Mouse (Mus musculus) adrenal gland, adult 2 months (tissue): ENCODE results near the gene Hspb7. TPM values are rescaled to one million over a fixed set of nuclear protein-coding genes. Genes with fewer than 3 reads are reported as not detected.

ENCODE experiments used
- DNase-seq: peaks from one replicate; pipeline ENCODE4 v3.0.0; 2021
- polyA plus RNA-seq: library from polyadenylated mRNA; depleted of rRNA; stranded (reverse); fragments of >200 nt; gene quantifications from 2 replicates; pipeline ENCODE4 v1.2.3, GENCODE M21; 2012
- total RNA-seq, 2 experiments: library from RNA; stranded (reverse); gene quantifications; 2 replicates each; pipeline ENCODE4 v1.2.3; 2021

Gene Hspb7
- total and polyA plus RNA-seq, 3 experiments = 0.26 to 1.2 (median 1.1) TPM

DNA sequence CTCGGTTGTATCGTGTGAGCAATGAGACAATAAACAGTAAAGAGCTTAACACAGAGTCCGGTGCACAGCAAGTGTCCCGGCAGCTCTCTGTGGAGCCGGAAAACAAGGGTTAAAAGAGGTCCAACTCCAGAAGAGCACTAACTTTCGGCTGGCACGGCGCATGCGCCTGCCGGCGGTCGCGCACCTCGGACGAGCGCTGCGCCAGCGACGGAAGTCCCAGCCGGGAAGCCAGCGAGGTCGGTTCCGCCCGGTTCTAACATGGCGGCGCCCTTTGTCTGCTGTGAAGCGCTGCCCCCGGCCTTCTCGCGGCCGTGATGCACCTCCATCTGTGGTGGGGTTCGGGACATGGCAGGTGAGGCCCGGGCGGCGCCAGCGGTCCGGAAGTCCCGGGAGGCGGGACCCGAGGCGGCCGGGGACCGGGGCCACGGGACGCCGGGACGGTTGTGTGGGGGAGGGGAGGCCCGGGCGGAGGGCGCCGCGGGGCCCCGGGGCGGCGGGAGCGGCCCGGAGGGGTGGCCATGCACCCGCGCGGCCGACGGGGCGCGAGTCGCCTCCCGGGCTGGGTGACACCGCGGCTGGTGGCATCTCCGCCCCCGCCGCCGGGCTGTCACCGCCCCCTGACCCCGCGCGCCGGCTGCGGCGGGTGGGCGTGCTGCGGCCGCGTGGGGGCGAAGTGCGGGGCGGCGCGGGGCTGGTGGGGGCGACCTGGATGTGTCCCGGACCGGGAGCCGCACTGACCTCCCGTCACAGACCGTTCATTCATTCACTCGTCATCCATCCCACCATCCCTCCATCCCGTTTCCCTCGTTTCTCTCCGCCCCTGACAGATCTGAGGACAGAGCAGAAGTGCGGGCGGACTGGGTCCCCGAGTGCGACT lies 24.1 kb downstream of the Hspb7 start, which contains the start of gene Zbtb17:
Gene Zbtb17 (plus strand): TSS at position 204 of the 877 bp plus-strand sequence.
- DNase-seq = peak; percentile 92

DNA sequence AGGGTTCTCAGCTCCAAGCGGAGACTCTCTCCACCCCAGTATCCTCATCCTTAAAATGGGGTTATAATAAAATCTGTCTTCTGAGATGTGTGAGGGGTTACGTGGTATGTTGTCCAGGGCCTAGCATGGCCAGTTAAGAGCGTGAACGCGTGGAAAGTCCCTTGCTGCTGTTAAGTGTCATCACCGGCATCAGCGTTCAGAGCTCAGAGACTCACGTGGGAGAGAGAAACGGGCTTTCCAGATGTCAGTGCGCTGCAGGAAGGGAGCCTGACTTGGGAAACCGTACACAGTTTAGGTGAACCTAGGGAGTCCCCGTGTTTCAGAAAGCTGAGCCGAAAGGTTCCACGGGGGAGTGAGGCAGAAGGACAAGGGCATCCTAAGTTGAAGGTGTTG lies 24.7 kb downstream of the Hspb7 start:
- DNase-seq = no peak

DNA sequence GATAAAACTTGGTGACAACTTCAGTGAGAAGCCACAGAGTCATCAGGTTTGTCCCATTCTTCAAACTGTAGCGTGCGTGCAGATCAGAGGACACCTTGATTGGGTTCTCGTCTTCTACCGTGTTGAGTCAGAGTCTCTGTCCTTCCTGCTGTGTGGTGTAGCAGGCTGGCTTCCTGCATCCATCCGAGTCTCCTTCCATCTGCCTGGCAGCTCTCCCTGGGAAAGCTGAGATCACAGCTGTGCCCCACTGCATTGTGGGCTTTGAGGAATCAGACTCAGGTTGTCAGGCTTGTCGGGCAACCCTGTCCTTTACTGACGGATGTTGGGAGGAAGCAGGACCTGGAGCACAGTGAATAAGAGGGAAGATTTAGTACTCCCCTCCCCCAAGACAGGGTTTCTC lies 25.6 kb downstream of the Hspb7 start:
- DNase-seq = no peak

DNA sequence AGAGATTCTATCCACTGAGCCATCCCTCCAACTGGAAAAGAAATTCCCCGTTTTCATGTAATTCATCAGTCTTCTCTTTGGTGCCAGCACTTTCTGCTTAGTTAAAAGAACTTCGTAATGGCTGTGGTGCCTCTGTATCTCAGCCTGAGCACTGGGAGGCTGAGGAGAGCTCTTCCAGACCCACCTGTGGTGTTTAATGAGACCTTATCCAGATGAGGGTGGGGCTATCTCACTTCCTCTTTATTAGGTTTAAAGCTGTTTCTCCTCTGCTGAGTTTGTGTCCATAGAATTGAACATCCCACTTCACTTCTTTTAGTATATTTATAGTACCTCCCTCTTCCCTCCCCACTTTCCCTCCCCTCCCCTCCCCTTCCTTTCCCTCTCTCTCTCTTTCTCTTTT lies 30.7 kb downstream of the Hspb7 start:
- no peak for DNase-seq

DNA sequence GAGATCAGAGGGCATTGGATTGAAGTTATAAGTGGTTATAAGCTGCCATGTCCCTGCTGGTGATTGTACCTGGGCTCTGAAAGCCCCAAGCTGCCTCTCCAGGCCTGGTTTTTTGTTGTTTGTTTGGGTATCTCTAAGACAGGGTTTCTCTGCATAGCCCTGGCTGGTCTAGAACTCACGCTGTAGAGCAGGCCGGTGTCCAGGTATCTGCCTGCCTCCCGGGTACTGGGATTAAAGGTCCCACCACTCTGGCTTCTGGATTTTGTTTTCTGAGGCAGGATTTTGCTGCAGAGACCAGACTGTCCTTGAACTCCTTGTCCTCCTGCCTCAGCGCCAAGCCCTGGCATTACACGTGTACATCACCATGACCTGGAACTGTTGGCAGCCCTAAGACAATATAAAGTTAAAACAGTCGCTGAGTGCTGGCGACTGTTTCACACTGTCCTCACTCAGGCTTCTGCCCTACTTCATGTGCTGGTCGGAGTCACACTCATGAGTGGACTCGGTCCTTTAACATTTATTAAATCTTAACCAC lies 31.4 kb downstream of the Hspb7 start:
- DNase-seq = peak; percentile 68

DNA sequence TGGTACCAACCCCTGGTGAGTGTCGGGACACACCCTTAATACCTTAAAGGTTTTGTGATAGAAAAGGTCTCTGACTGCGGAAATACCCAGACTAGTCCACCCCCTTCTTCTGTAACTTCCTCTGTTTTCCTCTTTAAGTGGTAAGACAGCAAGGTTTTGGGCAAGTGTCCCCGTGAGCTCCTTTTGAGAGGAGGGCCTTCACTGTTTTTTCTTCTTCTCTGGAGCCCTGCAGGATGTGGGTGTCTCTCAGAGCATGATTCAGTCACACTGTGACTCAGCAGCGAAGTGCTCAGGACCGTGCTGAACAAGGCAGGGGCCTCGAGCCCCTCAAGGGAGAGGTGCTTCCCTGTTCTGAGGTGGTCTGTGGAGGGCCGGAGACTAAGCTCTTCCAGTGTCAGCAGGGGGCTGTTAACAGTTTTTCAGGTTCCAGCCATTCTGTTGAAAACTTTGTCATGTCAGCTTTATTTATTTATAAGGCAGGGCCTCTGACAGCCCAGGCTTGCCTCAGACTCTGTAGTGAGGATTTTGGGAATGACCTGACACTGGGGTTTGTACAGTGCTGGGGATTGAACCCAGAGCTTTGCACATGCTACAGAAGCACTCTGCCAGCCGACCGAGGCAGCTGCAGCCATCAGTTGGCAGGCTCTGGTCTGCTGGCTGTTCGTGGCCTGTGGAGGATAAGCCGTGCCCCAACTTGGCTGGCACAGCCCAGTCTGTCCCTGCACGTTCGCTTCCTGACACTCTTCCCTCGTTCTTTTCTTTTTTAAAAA lies 34.2 kb downstream of the Hspb7 start:
- peak; percentile 60 for DNase-seq

DNA sequence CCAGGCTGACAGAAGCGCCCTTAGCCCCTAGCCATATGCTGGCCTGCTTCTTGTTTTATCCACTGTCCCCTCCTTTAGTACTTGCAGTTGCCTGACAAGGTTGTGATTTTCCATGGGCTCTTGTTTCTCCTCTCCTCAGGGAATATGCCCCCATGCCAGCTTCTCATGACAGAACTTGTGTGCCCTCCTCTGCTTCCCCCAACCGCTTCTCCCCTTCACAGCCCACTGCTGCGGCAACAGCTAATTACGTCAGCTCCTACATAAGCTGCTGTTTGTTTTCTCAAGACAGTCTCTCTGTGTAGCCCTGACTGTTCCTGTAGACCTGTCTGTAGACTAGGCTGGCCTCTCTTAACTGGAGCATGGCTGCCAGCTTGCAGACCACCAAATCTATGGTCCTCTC lies 34.9 kb downstream of the Hspb7 start:
- no peak for DNase-seq

DNA sequence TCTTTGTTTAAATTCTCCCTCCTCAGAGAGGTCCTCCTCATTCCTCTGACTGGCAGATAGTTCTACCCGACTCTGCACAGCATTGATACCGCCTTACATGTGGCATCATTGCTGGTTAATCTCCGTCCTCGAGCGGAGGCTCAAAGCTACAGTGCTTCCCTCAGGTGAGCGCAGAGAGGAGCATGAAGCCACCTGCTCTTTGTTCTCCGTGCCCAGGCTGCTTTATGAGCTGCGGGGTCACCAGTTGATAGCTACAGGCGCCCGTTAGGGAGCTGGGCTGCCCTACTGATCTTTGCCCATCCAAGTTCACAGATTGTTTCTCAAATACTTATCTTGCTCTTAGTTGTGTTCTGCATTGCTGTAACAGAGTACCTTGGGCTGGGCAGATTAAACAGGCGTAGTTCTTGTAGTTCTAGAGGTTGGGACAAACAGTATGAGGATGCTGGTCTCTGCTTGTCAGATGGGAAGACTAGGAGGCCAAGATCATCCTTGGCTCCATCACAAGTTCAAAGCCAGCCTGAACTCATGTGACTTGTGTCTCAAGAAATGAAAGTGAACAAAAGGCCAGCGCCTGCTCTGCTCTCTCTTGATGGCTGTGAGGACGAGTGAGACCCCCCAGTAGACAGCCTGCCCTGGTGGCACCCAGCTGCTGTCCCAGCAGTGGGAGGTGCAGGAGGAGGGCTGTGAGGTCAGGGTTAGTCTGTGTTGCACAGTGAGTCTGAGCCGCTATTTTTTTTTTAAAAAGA lies 35.8 kb downstream of the Hspb7 start:
- DNase-seq = no peak

DNA sequence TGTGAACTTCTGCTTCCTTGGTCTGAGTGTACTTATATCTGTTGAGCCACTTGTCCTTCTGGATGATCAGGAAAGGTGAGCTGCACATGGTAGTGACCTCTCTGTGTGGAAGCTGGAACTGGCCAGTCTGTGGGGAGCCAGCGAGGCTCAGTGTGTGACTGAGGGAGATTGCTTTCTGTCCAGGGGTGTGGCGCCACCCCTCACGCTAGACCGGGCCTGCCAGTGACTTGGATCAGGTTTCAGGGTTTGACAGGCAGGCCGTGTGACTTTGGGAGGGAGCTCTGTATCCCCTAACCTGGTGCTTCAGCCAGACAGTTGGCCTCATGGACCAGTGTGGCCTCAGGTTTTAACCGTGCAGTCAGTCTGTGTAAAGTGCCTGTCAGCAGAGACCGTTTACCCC lies 37.7 kb downstream of the Hspb7 start:
- DNase-seq = no peak

DNA sequence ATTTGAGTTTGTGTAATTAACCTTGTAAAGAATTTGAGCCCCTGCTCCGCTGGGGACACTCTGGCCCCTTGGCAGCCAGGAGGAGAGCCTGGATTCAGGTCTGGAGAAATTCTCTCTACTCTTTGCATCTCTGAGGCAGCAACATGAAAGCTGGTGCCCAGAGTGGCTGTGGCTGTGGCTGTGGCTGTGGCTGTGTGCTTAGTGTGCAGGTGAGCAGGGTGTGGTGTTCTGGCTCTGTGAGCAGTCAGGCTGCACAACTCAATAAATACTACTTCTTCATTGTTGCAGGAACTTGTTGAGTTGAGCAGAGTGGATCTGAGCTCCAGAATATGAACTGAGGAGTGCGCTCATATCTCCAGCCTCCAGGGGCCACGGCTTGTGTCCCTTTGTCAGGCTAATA lies 38.3 kb downstream of the Hspb7 start:
- DNase-seq = no peak

DNA sequence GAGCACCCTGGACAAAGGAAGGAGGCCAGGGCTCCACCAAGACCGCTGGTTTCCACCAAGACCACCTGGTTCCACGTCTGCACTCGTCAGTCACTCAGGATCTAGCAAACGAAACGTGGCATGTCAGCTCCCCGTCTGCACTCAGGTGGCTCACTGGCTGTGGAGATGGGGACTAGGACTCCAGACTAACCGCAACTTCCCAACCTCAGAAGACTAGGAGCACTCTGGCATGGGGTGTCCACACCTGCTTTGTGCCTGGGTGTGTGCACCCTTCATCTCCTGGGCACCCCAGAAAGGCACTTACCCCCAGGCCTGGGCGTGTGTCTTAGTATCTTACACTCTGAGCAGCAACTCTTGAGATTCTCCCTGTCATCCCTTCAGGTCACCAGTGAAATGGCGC lies 39.2 kb downstream of the Hspb7 start:
- DNase-seq = no peak

DNA sequence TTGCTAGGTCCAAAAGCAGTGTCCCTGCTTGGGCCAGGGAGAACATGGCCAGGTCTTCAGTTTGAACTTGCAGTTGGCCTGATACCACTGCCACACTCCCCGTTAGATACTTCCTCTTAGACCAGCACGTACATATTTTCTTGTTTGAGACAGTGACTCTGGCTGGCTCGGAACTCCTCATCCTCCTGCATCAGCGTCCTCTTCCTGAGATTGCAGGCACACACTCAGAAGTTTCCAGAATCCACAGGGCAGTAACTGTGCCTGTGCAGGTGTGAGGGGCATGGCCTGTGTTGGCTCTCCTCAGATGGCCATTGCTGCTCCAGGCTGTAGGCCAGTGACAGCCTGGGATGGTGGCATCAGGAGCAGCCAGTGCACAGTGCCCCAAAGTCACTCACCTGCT lies 39.9 kb downstream of the Hspb7 start:
- no peak for DNase-seq

DNA sequence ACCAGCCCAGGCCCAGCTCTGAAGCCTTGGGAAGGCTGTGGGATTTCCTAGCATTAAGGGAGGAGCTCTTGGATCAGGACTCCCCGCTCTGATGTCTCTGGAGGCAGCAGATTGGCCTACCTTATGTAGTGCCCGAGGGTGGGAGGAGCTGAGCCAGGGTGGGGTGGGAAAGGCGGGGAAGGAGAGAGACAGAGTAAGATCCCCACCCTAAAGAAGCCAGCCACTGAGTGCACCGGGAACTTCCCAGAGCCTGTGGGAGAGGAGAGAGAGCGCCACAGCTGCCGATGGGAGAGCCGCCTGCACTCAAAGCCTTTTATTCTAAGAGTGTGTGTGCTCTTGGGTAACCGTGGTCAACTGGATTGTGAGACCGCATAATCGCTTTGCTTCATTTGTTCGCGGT lies 40.5 kb downstream of the Hspb7 start:
- DNase-seq = no peak

DNA sequence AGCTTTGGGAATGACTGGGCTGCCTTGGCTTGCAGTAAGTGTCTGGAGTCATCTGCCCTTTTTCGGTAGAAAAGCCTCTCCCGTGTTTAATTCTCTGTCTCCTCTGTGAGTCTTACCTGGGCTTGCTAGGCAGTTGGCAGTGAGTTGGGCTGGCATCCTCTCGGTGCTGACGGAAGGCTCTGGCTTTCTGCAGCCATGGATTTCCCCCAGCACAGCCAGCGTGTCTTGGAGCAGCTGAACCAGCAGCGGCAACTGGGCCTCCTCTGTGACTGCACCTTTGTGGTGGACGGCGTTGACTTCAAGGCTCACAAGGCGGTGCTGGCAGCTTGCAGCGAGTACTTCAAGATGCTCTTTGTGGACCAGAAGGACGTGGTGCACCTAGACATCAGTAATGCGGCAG lies 41.0 kb downstream of the Hspb7 start:
- DNase-seq = no peak

DNA sequence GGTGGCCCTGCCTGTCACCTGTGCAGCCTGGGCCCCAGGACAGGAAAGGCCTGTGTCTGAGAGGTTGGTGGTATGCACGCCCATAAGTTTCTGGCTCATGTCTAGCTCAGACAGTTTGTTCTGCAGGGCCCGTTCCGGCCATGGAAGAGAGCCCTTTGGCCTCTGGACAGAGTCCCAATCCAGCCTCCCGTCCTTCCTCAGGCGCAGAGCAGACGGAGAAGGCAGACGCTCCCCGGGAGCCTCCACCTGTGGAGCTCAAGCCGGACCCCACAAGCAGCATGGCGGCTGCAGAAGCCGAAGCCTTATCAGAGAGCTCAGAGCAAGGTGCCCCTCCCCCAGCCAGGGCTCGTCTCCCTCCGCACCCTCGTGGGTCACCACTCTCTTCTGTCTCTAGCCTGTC lies 42.9 kb downstream of the Hspb7 start:
- DNase-seq = no peak

DNA sequence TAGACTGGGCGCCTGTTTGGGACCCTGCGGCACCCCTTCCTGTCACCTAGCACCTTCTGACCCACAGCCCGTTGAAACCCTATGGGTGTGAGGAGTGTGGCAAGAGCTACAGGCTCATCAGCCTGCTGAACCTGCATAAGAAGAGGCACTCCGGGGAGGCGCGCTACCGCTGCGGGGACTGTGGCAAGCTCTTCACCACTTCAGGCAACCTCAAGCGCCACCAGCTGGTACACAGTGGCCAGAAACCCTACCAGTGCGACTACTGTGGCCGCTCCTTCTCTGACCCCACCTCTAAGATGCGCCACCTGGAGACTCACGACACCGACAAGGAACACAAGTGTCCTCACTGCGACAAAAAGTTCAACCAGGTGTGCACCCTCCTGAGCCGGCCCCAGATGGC lies 44.1 kb downstream of the Hspb7 start:
- no peak for DNase-seq

DNA sequence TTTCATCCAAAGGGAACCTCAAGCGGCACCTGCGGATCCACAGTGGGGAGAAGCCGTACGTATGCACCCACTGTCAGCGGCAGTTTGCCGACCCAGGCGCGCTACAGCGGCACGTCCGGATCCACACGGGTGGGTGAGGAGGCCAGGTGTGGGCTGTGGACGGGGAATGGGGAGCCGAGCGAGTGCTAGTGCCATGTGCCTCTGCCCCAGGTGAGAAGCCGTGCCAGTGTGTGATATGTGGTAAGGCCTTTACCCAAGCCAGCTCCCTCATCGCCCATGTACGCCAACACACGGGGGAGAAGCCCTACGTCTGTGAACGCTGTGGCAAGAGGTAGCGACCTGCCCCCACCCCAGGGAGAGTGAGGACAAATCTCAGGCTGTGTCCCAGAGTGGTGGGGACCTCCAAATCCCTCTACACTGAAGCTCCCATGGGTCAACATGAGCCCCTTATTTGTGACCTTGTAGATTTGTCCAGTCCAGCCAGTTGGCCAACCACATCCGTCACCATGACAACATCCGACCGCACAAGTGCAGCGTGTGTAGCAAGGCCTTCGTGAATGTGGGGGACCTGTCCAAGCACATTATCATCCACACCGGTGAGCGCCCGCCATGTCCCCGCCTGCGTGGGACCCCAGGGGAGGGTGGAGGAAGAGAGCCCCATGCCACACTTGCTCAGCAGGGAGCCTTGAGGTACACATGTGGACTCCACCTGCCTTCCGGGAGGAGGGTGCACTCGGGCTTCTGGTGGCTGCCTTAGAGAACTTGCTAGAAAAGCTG lies 45.1 kb downstream of the Hspb7 start:
- no peak for DNase-seq

DNA sequence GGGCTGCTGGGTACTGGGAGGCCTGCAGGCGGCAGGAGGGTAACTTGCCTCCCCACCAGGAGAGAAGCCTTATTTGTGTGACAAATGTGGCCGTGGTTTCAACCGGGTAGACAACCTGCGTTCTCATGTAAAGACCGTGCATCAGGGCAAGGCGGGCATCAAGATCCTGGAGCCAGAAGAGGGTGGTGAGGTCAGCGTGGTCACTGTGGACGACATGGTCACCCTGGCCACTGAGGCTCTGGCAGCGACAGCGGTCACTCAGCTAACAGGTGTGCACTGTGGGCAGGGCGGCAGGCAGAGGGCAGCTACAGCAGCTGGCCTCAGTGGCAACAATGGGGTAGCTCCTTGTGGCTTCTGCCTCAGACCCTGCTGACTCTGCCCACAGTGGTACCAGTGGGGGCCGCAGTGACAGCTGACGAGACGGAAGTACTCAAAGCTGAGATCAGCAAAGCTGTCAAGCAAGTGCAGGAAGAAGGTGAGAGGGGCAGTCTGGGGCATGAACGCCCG lies 45.8 kb downstream of the Hspb7 start:
- DNase-seq = no peak

DNA sequence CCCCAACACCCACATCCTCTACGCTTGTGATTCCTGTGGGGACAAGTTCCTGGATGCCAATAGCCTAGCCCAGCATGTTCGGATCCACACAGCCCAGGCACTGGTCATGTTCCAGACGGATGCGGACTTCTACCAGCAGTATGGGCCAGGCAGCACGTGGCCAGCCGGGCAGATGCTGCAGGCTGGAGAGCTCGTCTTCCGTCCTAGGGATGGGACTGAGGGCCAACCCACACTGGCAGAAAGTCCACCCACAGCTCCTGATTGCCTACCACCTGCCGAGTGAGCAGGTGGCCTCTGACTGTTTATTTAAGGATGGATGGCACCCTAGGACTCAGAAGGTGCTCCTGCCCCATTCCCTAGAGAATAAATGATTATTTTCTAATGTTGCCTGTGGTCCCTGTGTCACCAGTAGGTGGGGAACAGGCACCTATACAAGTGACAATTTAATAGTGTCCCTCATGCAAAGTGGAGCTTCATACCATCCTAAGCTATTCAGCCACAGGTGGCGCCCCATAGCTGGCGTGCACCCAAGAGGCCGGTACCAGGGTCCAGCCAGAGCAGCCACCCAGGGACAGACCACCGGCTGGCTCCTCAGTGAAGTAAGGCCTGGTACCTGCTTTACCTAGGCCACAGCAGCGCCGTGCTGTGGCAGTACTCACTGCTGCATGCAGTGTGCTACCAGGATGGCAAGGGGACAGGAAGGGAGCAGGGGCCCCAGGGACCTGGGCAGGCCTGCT lies 46.4 kb downstream of the Hspb7 start:
- DNase-seq = no peak

DNA sequence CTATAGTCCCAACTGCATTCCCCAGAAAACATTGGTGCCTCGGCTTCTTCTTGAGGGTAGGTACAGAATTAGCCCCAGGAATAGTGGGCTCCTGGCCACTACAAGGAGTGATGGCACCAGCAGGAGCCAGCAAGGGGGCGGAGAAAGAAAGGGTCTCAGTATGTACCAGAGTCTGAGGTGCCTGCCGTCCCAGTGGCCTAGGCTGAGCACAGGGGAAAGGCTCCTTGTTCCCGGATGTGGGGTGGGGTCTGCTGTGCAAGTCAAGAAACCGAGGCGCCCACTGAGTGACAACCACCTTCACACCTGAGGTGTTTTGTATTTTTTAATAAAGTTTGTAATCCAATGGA lies 47.0 kb downstream of the Hspb7 start:
- DNase-seq = no peak

DNA sequence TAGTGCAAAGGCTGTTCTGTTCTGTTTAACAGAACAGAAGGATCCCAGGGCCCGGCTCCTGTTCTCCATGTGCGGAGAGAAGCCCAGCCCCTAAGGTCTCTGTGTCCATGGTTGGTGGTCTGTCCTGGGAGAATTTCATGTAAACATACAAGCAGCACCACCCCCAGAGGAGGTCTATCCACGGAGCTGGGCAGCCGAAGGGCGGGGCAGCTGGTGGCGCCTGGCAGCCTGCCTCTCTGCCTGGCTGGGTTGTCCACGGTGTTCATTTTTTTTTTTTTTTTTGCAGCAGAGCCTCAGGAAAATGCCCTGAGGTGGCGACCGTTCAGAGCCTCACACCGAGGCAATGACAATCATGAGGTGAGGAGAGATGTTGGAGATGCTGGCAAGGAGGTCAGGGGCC lies 48.0 kb downstream of the Hspb7 start:
- DNase-seq = no peak
